Mouse (Mus musculus): ENCODE measurements around the gene Sec14l4. TPM values are rescaled to one million over a fixed set of nuclear protein-coding genes. Genes with fewer than 3 reads are reported as not detected.

Sec14l4 gene
- polyA plus RNA-seq, 1 experiment from 2014 or later: not detected

GRCm38 (mm10) chr11:4031961-4032360, 699 bp downstream of the Sec14l4 start:
- ATAC-seq (ENCODE audit: insufficient number of reproducible peaks, insufficient read depth, low FRiP score, low TSS enrichment): no peak
- H3K9me3 ChIP-seq: no peaks in the 10 kb centered on the region
- no peaks in the 10 kb centered on the region for H3K36me3 ChIP-seq
- 28% methylated on average over 12 of the region's 12 CpGs for WGBS
- no peak overlapping the region for H3K4me2 ChIP-seq (replicated peaks)
- no peak overlapping the region for H3K4me3 ChIP-seq
- peaks cover 13% of the 10 kb centered on the region for H3K27me3 ChIP-seq
- H3K9ac ChIP-seq: no peak overlapping the region
- no peaks in the 10 kb centered on the region for H3K4me1 ChIP-seq
- no peak overlapping the region for H3K27ac ChIP-seq

GRCm38 (mm10) chr11:4033471-4033870, 2.2 kb downstream of the Sec14l4 start:
- Histone ChIP-seq H3K27me3 (peaks cover 13% of the 10 kb centered on the region), H3K9me3 (no peaks in the 10 kb centered on the region), H3K36me3 (no peaks in the 10 kb centered on the region), H3K4me2 (replicated peaks) (no peak overlapping the region), H3K4me1 (no peaks in the 10 kb centered on the region), H3K27ac (no peak overlapping the region), H3K9ac (no peak overlapping the region), H3K4me3 (no peak overlapping the region)
- no peak for ATAC-seq (ENCODE audit: insufficient number of reproducible peaks, insufficient read depth, low FRiP score, low TSS enrichment)
- 71% methylated on average over 7 of the region's 7 CpGs for WGBS

- Histone ChIP-seq H3K4me1 (no peaks in the 10 kb centered on the region), H3K27ac (no peak overlapping the region), H3K4me3 (no peak overlapping the region), H3K9me3 (no peaks in the 10 kb centered on the region), H3K27me3 (peaks cover 13% of the 10 kb centered on the region), H3K36me3 (no peaks in the 10 kb centered on the region), H3K4me2 (replicated peaks) (no peak overlapping the region), H3K9ac (no peak overlapping the region)
- no peak for ATAC-seq (ENCODE audit: insufficient number of reproducible peaks, insufficient read depth, low FRiP score, low TSS enrichment)
- WGBS: 86% methylated on average over 4 of the region's 4 CpGs
Observed at GRCm38 (mm10) chr11:4034169-4034568, 2.9 kb downstream of the Sec14l4 start.

- WGBS: 65% methylated on average over 18 of the region's 18 CpGs
- Histone ChIP-seq H3K4me1 (no peaks in the 10 kb centered on the region), H3K9ac (no peak overlapping the region), H3K4me2 (replicated peaks) (no peak overlapping the region), H3K36me3 (no peaks in the 10 kb centered on the region), H3K27me3 (peaks cover 13% of the 10 kb centered on the region), H3K27ac (no peak overlapping the region), H3K4me3 (no peak overlapping the region), H3K9me3 (no peaks in the 10 kb centered on the region)
- no peak for ATAC-seq (ENCODE audit: insufficient number of reproducible peaks, insufficient read depth, low FRiP score, low TSS enrichment)
Observed at GRCm38 (mm10) chr11:4035116-4035892, 4.0 kb downstream of the Sec14l4 start.

GRCm38 (mm10) chr11:4035916-4036315, 4.7 kb downstream of the Sec14l4 start:
- Histone ChIP-seq H3K9ac (no peak overlapping the region), H3K36me3 (no peaks in the 10 kb centered on the region), H3K9me3 (no peaks in the 10 kb centered on the region), H3K27me3 (peaks cover 11% of the 10 kb centered on the region), H3K4me2 (replicated peaks) (no peak overlapping the region), H3K4me3 (no peak overlapping the region), H3K4me1 (no peaks in the 10 kb centered on the region), H3K27ac (no peak overlapping the region)
- ATAC-seq (ENCODE audit: insufficient number of reproducible peaks, insufficient read depth, low FRiP score, low TSS enrichment): no peak
- 89% methylated on average over 6 of the region's 6 CpGs for WGBS

GRCm38 (mm10) chr11:4036365-4037084, 5.3 kb downstream of the Sec14l4 start:
- Histone ChIP-seq H3K36me3 (no peaks in the 10 kb centered on the region), H3K27me3 (peaks cover 4% of the 10 kb centered on the region), H3K9ac (no peak overlapping the region), H3K4me2 (replicated peaks) (no peak overlapping the region), H3K27ac (no peak overlapping the region), H3K4me1 (no peaks in the 10 kb centered on the region), H3K9me3 (no peaks in the 10 kb centered on the region), H3K4me3 (no peak overlapping the region)
- ATAC-seq (ENCODE audit: insufficient number of reproducible peaks, insufficient read depth, low FRiP score, low TSS enrichment): no peak
- WGBS: 58% methylated on average over 9 of the region's 9 CpGs

GRCm38 (mm10) chr11:4039951-4040350, 8.7 kb downstream of the Sec14l4 start:
- no peaks in the 10 kb centered on the region; the same call in 1 of the 2 replicates for H3K27me3 ChIP-seq
- no peaks in the 10 kb centered on the region for H3K36me3 ChIP-seq
- 95% methylated on average over 4 of the region's 4 CpGs for WGBS
- H3K4me3 ChIP-seq: no peak overlapping the region
- H3K9me3 ChIP-seq: no peaks in the 10 kb centered on the region
- no peak for ATAC-seq (ENCODE audit: insufficient number of reproducible peaks, insufficient read depth, low FRiP score, low TSS enrichment)
- no peak overlapping the region for H3K4me2 ChIP-seq (replicated peaks)
- no peak overlapping the region for H3K9ac ChIP-seq
- H3K4me1 ChIP-seq: no peaks in the 10 kb centered on the region
- no peak overlapping the region for H3K27ac ChIP-seq

GRCm38 (mm10) chr11:4041123-4041625, 9.9 kb downstream of the Sec14l4 start:
- Histone ChIP-seq H3K27me3 (no peaks in the 10 kb centered on the region; the same call in 1 of the 2 replicates), H3K4me2 (replicated peaks) (no peak overlapping the region), H3K27ac (no peak overlapping the region), H3K4me1 (no peaks in the 10 kb centered on the region), H3K9ac (no peak overlapping the region), H3K9me3 (no peaks in the 10 kb centered on the region), H3K36me3 (no peaks in the 10 kb centered on the region), H3K4me3 (no peak overlapping the region)
- ATAC-seq (ENCODE audit: insufficient number of reproducible peaks, insufficient read depth, low FRiP score, low TSS enrichment): no peak
- 80% methylated on average over 6 of the region's 6 CpGs for WGBS

- Histone ChIP-seq H3K4me3 (no peak overlapping the region), H3K36me3 (no peaks in the 10 kb centered on the region), H3K9me3 (no peaks in the 10 kb centered on the region), H3K4me2 (replicated peaks) (no peak overlapping the region), H3K27me3 (no peaks in the 10 kb centered on the region; the same call in 1 of the 2 replicates), H3K9ac (no peak overlapping the region), H3K4me1 (no peaks in the 10 kb centered on the region), H3K27ac (no peak overlapping the region)
- 91% methylated on average over 7 of the region's 7 CpGs for WGBS
- no peak for ATAC-seq (ENCODE audit: insufficient number of reproducible peaks, insufficient read depth, low FRiP score, low TSS enrichment)
Observed at GRCm38 (mm10) chr11:4043081-4043480, 11.8 kb downstream of the Sec14l4 start.

GRCm38 (mm10) chr11:4046526-4046925, 15.3 kb downstream of the Sec14l4 start:
- WGBS: 59% methylated on average over 5 of the region's 5 CpGs
- no peak overlapping the region for H3K27ac ChIP-seq
- H3K4me1 ChIP-seq: no peaks in the 10 kb centered on the region
- H3K9me3 ChIP-seq: no peaks in the 10 kb centered on the region
- ATAC-seq (ENCODE audit: insufficient number of reproducible peaks, insufficient read depth, low FRiP score, low TSS enrichment): no peak
- H3K4me3 ChIP-seq: no peak overlapping the region
- H3K4me2 ChIP-seq (replicated peaks): no peak overlapping the region
- H3K36me3 ChIP-seq: no peaks in the 10 kb centered on the region
- no peak overlapping the region for H3K9ac ChIP-seq
- no peaks in the 10 kb centered on the region; the same call in 1 of the 2 replicates for H3K27me3 ChIP-seq

- WGBS: 94% methylated on average over 2 of the region's 2 CpGs
Observed at GRCm38 (mm10) chr11:4047766-4048165, 16.5 kb downstream of the Sec14l4 start.

GRCm38 (mm10) chr11:4048438-4048837, 17.2 kb downstream of the Sec14l4 start:
- WGBS: 81% methylated on average over 6 of the region's 6 CpGs
- ATAC-seq (ENCODE audit: insufficient number of reproducible peaks, insufficient read depth, low FRiP score, low TSS enrichment): no peak

More at GRCm38 (mm10) chr11:4047766-4048165, 16.5 kb downstream of the Sec14l4 start:
- no peaks in the 10 kb centered on the region; the same call in 1 of the 2 replicates for H3K27me3 ChIP-seq
- ATAC-seq (ENCODE audit: insufficient number of reproducible peaks, insufficient read depth, low FRiP score, low TSS enrichment): no peak
- no peaks in the 10 kb centered on the region for H3K36me3 ChIP-seq
- H3K4me1 ChIP-seq: no peaks in the 10 kb centered on the region
- H3K4me3 ChIP-seq: no peak overlapping the region
- H3K4me2 ChIP-seq (replicated peaks): no peak overlapping the region
- H3K27ac ChIP-seq: no peak overlapping the region
- H3K9me3 ChIP-seq: no peaks in the 10 kb centered on the region
- H3K9ac ChIP-seq: no peak overlapping the region

More at GRCm38 (mm10) chr11:4048438-4048837, 17.2 kb downstream of the Sec14l4 start:
- Histone ChIP-seq H3K9ac (no peak overlapping the region), H3K27me3 (no peaks in the 10 kb centered on the region; the same call in 1 of the 2 replicates), H3K4me1 (no peaks in the 10 kb centered on the region), H3K4me3 (no peak overlapping the region), H3K36me3 (no peaks in the 10 kb centered on the region), H3K9me3 (no peaks in the 10 kb centered on the region), H3K4me2 (replicated peaks) (no peak overlapping the region), H3K27ac (no peak overlapping the region)
